In genomic region chr5:114175596-114176171, GRCm38 (mm10) we compare ENCODE assay signal across 8 mouse cellular contexts. TPM values are rescaled to one million over a fixed set of nuclear protein-coding genes. Genes with fewer than 3 reads are reported as not detected.
DNase-seq lines count a peak whose midpoint lies in the region; ATAC-seq and TF ChIP-seq lines count a peak whose summit lies in the region.

No protein-coding gene starts in this region.

- no peaks in the 10 kb centered on the region for H3K36me3 ChIP-seq in CH12.LX (replicated peaks in 1 of 2; ENCODE audit: control insufficient read depth in 1 of 2, insufficient read depth in 1 of 2, low read length in 1 of 2)
- H3K36me3 ChIP-seq in heart, embryonic 13.5 days, result 0 out of 2 replicates have a peak, but pooled peaks cover 4% of the 10 kb centered on the region
- no peaks in the 10 kb centered on the region for H3K36me3 ChIP-seq in kidney, postnatal 0 days (ENCODE audit: insufficient read depth, low read length)
- no peaks in the 10 kb centered on the region for H3K36me3 ChIP-seq in liver, embryonic 12.5 days
- H3K36me3 ChIP-seq in stomach, embryonic 15.5 days, result no peaks in the 10 kb centered on the region

- TF ChIP-seq EP300 in CH12.LX (IDR thresholded peaks at IDR 0.05; ENCODE audit: low read length), result no peak

- no peak for TF ChIP-seq RAD21 in CH12.LX (IDR thresholded peaks at IDR 0.05; ENCODE audit: low read depth, low read length)

- under 1% methylated on average over 26 of the region's 26 CpGs for WGBS in heart, embryonic 13.5 days
- WGBS in kidney, postnatal 0 days, result under 1% methylated on average over 26 of the region's 26 CpGs
- under 1% methylated on average over 26 of the region's 26 CpGs for WGBS in liver, embryonic 12.5 days (ENCODE audit: insufficient replicate concordance)
- 0% methylated on average over 26 of the region's 26 CpGs for WGBS in stomach, embryonic 15.5 days

- H3K4me2 ChIP-seq in CH12.LX (ENCODE audit: insufficient read depth, low read depth, poor library complexity, severe bottlenecking), result peak overlapping the region; percentile 72
- H3K4me2 ChIP-seq in heart, embryonic 13.5 days, result peak overlapping the region; percentile 78
- H3K4me2 ChIP-seq in kidney, postnatal 0 days (ENCODE audit: low read length), result peak overlapping the region; percentile 78
- peak overlapping the region; percentile 86 for H3K4me2 ChIP-seq in liver, embryonic 12.5 days
- peak overlapping the region; percentile 92 for H3K4me2 ChIP-seq in stomach, embryonic 15.5 days

- H3K79me2 ChIP-seq in CH12.LX (replicated peaks; ENCODE audit: control insufficient read depth, extremely low read depth, insufficient read depth, poor library complexity, severe bottlenecking), result no peaks in the 10 kb centered on the region

- peak; percentile 62 for TF ChIP-seq POLR2A in CH12.LX (IDR thresholded peaks at IDR 0.05; ENCODE audit: low read depth, low read length)

- no peak overlapping the region for H3K27ac ChIP-seq in CH12.LX (ENCODE audit: insufficient read depth, low read depth)
- H3K27ac ChIP-seq in heart, embryonic 13.5 days (replicated peaks), result peak overlapping the region; percentile 85
- H3K27ac ChIP-seq in kidney, postnatal 0 days, result peak overlapping the region; percentile 70
- peak overlapping the region; percentile 68; the same call in 1 of the 2 replicates for H3K27ac ChIP-seq in liver, embryonic 12.5 days
- peak overlapping the region; percentile 65 for H3K27ac ChIP-seq in stomach, embryonic 15.5 days

- H3K4me3 ChIP-seq in CH12.LX (replicated peaks in 1 of 3; ENCODE audit: low read depth in 2 of 3, low read length in 2 of 3, poor library complexity in 1 of 3), result peak overlapping the region; percentile 64 to 70 (median 68)
- peak overlapping the region; percentile 63 for H3K4me3 ChIP-seq in heart, embryonic 13.5 days
- peak overlapping the region; percentile 46 for H3K4me3 ChIP-seq in kidney, postnatal 0 days (replicated peaks; ENCODE audit: low read depth, low read length)
- peak overlapping the region; percentile 62 for H3K4me3 ChIP-seq in liver, embryonic 12.5 days
- peak overlapping the region; percentile 55 for H3K4me3 ChIP-seq in stomach, embryonic 15.5 days (replicated peaks)

- peaks cover 2% of the 10 kb centered on the region for H3K9me3 ChIP-seq in CH12.LX (replicated peaks; ENCODE audit: low read length)
- no peaks in the 10 kb centered on the region for H3K9me3 ChIP-seq in heart, embryonic 13.5 days
- no peaks in the 10 kb centered on the region for H3K9me3 ChIP-seq in kidney, postnatal 0 days (replicated peaks; ENCODE audit: low read length)
- no peaks in the 10 kb centered on the region for H3K9me3 ChIP-seq in liver, embryonic 12.5 days (replicated peaks)
- H3K9me3 ChIP-seq in stomach, embryonic 15.5 days, result no peaks in the 10 kb centered on the region

- peaks cover 0 to 30% of the 10 kb centered on the region in 2 experiments; a peak in 2 of 4 replicates for H3K4me1 ChIP-seq in CH12.LX (ENCODE audit: control insufficient read depth in 1 of 2, insufficient read depth in 2 of 2)
- peaks cover 35% of the 10 kb centered on the region for H3K4me1 ChIP-seq in heart, embryonic 13.5 days
- no peaks in the 10 kb centered on the region for H3K4me1 ChIP-seq in kidney, postnatal 0 days (replicated peaks; ENCODE audit: insufficient read depth, low read length)
- H3K4me1 ChIP-seq in liver, embryonic 12.5 days, result peaks cover 30% of the 10 kb centered on the region
- peaks cover 9% of the 10 kb centered on the region; the same call in 1 of the 2 replicates for H3K4me1 ChIP-seq in stomach, embryonic 15.5 days

- peak; percentile 96 for DNase-seq in CH12.LX (ENCODE audit: extremely low read depth)
- peak; percentile 70 for DNase-seq in c-Kit-negative CD71-positive TER-119-positive erythroid progenitor cells, embryonic 14.5 days (ENCODE audit: low read depth, low spot score)
- peak; percentile 56 for DNase-seq in fat pad, adult 2 months (ENCODE audit: extremely low read depth, low read depth, low spot score)
- peak; percentile 99 for DNase-seq in kidney, postnatal 0 days (ENCODE audit: low spot score)
- peak; percentile 33 to 35 for DNase-seq in natural killer cell, adult 2 months (ENCODE audit: low spot score in 2 of 2)

- in situ Hi-C loops in CH12.LX (cut with MboI; ENCODE audit: low pct_ligation_motif_present, low pct_unique_long_range_greater_than_20kb, low sequenced_read_pairs), result loop anchor here (5.0 kb wide), 1 partner anchor 132 kb away; no protein-coding TSS in a partner anchor

- TF ChIP-seq CTCF in CH12.LX (conservative IDR thresholded peaks at IDR 0.05 in 1 of 2, IDR thresholded peaks at IDR 0.05 in 1 of 2; ENCODE audit: low read depth in 2 of 2, low read length in 2 of 2), result no peak
- peak; percentile 11; the same call in 1 of the 2 replicates for TF ChIP-seq CTCF in kidney, postnatal 0 days (IDR thresholded peaks at IDR 0.05; ENCODE audit: low read depth)

- peak overlapping the region; percentile 8; the same call in 1 of the 2 replicates for H3K9ac ChIP-seq in CH12.LX (ENCODE audit: insufficient read depth, low read depth)
- H3K9ac ChIP-seq in heart, embryonic 13.5 days, result peak overlapping the region; percentile 81
- peak overlapping the region; percentile 66 for H3K9ac ChIP-seq in kidney, postnatal 0 days (ENCODE audit: low read depth, low read length)
- H3K9ac ChIP-seq in liver, embryonic 12.5 days, result peak overlapping the region; percentile 53
- H3K9ac ChIP-seq in stomach, embryonic 15.5 days, result peak overlapping the region; percentile 39

- dilution Hi-C loops in CH12.LX (cut with MboI; ENCODE audit: extremely low pct_ligation_motif_present, extremely low pct_unique_long_range_greater_than_20kb, low sequenced_read_pairs), result no loop called here

- H3K27me3 ChIP-seq in CH12.LX (replicated peaks), result no peaks in the 10 kb centered on the region
- no peaks in the 10 kb centered on the region for H3K27me3 ChIP-seq in heart, embryonic 13.5 days (replicated peaks)
- H3K27me3 ChIP-seq in kidney, postnatal 0 days (ENCODE audit: insufficient read depth, low read length), result no peaks in the 10 kb centered on the region
- no peaks in the 10 kb centered on the region for H3K27me3 ChIP-seq in liver, embryonic 12.5 days (replicated peaks)
- H3K27me3 ChIP-seq in stomach, embryonic 15.5 days (replicated peaks), result no peaks in the 10 kb centered on the region

- ATAC-seq in heart, embryonic 13.5 days (ENCODE audit: extremely low read depth, insufficient number of reproducible peaks, low FRiP score, low TSS enrichment), result peak; percentile 94
- ATAC-seq in kidney, postnatal 0 days (replicated peaks; ENCODE audit: low FRiP score, low read depth), result peak; percentile 97
- ATAC-seq in liver, embryonic 12.5 days, result peak; percentile 97
- ATAC-seq in stomach, embryonic 15.5 days (ENCODE audit: insufficient read depth, low FRiP score, low read depth), result peak; percentile 97

TF ChIP-seq in CH12.LX, 34 proteins besides CTCF, POLR2A, EP300 and RAD21 (continues in another document):
- peak; percentile 13; the same call in 1 of the 2 replicates for TF ChIP-seq HCFC1 (IDR thresholded peaks at IDR 0.05; ENCODE audit: low read depth, low read length)
- TF ChIP-seq MAZ (IDR thresholded peaks at IDR 0.05; ENCODE audit: low read depth, low read length), result no peak
- TF ChIP-seq IRF4 (IDR thresholded peaks at IDR 0.05; ENCODE audit: low read depth, low read length), result peak; percentile 27; the same call in 1 of the 2 replicates
- TF ChIP-seq SIN3A (IDR thresholded peaks at IDR 0.05; ENCODE audit: low read length), result peak; percentile 60; the same call in 1 of the 2 replicates
- peak; percentile 20; the same call in 1 of the 2 replicates for TF ChIP-seq TCF12 (IDR thresholded peaks at IDR 0.05; ENCODE audit: low read depth, low read length)
- TF ChIP-seq ZMIZ1 (IDR thresholded peaks at IDR 0.05; ENCODE audit: low read depth, low read length), result no peak
- no peak for TF ChIP-seq ZKSCAN1 (IDR thresholded peaks at IDR 0.05; ENCODE audit: borderline replicate concordance, low read depth, low read length)
- 0 out of 2 replicates have a peak, but pooled peaks have one; percentile 23 for TF ChIP-seq MEF2A (IDR thresholded peaks at IDR 0.05; ENCODE audit: borderline replicate concordance, low read depth, low read length)
- no peak for TF ChIP-seq CHD1 (IDR thresholded peaks at IDR 0.05; ENCODE audit: low read depth, low read length)
- no peak for TF ChIP-seq USF2 (conservative IDR thresholded peaks at IDR 0.05; ENCODE audit: low read depth, low read length)
- no peak for TF ChIP-seq CHD2 (IDR thresholded peaks at IDR 0.05; ENCODE audit: low read length)
- TF ChIP-seq JUND (conservative IDR thresholded peaks at IDR 0.05; ENCODE audit: low read depth, low read length), result no peak
- TF ChIP-seq NRF1 (IDR thresholded peaks at IDR 0.05; ENCODE audit: low read depth, low read length), result 0 out of 2 replicates have a peak, but pooled peaks have one; percentile 18

RNA-seq across cellular contexts. Expression of gene Acacb, which starts 29.3 kb away (rescaled TPM):
- total RNA-seq in CH12.LX (2012; rRNA removed), result 3.9 and 6.2 TPM in 2 replicates
- 13.4 and 14.1 TPM in 2 replicates for total RNA-seq in CH12.LX (2014; rRNA removed)
- 16.3 and 17.0 TPM in 2 replicates for polyA plus RNA-seq in CH12.LX (2012; ENCODE audit: insufficient read length, low read depth)
- 8.9 and 9.5 TPM in 2 replicates for polyA plus RNA-seq in heart, embryonic 13.5 days (2015; fragmentation: Nextera tagmentation; extraction: Ambion mirVana)
- 4.4 and 4.6 TPM in 2 replicates for polyA plus RNA-seq in kidney, postnatal 0 days (2015; fragmentation: Nextera tagmentation; extraction: Ambion mirVana)
- 0.60 and 0.70 TPM in 2 replicates for polyA plus RNA-seq in liver, embryonic 12.5 days (2016; fragmentation: Nextera tagmentation; extraction: Ambion mirVana)
- 2.1 and 2.2 TPM in 2 replicates for polyA plus RNA-seq in stomach, embryonic 15.5 days (2015; fragmentation: Nextera tagmentation; extraction: Ambion mirVana)

RNA-seq across cellular contexts. Expression of gene Ung, which starts 45.5 kb away (rescaled TPM):
- total RNA-seq in CH12.LX (2012; rRNA removed) (39.1 and 53.4 TPM in 2 replicates), CH12.LX (2014; rRNA removed) (43.5 and 51.9 TPM in 2 replicates)
- 83.3 and 91.9 TPM in 2 replicates for polyA plus RNA-seq in CH12.LX (2012; ENCODE audit: insufficient read length, low read depth)
- polyA plus RNA-seq in heart, embryonic 13.5 days (2015; fragmentation: Nextera tagmentation; extraction: Ambion mirVana), result 44.6 and 47.5 TPM in 2 replicates
- polyA plus RNA-seq in kidney, postnatal 0 days (2015; fragmentation: Nextera tagmentation; extraction: Ambion mirVana), result 31.1 and 34.6 TPM in 2 replicates
- polyA plus RNA-seq in liver, embryonic 12.5 days (2016; fragmentation: Nextera tagmentation; extraction: Ambion mirVana), result 40.1 and 40.7 TPM in 2 replicates
- 42.9 and 46.7 TPM in 2 replicates for polyA plus RNA-seq in stomach, embryonic 15.5 days (2015; fragmentation: Nextera tagmentation; extraction: Ambion mirVana)

RNA-seq across cellular contexts. Expression of gene Alkbh2, which starts 47.7 kb away (rescaled TPM):
- 35.0 and 35.7 TPM in 2 replicates for total RNA-seq in CH12.LX (2012; rRNA removed)
- total RNA-seq in CH12.LX (2014; rRNA removed), result 34.4 TPM in 2 replicates
- polyA plus RNA-seq in CH12.LX (2012; ENCODE audit: insufficient read length, low read depth), result 39.3 and 41.4 TPM in 2 replicates
- 6.4 and 9.1 TPM in 2 replicates for polyA plus RNA-seq in heart, embryonic 13.5 days (2015; fragmentation: Nextera tagmentation; extraction: Ambion mirVana)
- polyA plus RNA-seq in kidney, postnatal 0 days (2015; fragmentation: Nextera tagmentation; extraction: Ambion mirVana), result 11.1 and 12.2 TPM in 2 replicates
- polyA plus RNA-seq in liver, embryonic 12.5 days (2016; fragmentation: Nextera tagmentation; extraction: Ambion mirVana), result 8.2 and 8.8 TPM in 2 replicates
- 9.3 and 13.3 TPM in 2 replicates for polyA plus RNA-seq in stomach, embryonic 15.5 days (2015; fragmentation: Nextera tagmentation; extraction: Ambion mirVana)

Comparison
In these comparisons a context has a peak if more than half of its experiments do, and no peak if none do; other contexts are left out.
1. DNase-seq: peak in every context shown above with its lines; median percentile 99 in kidney, postnatal 0 days; 96 in CH12.LX; 70 in c-Kit-negative CD71-positive TER-119-positive erythroid progenitor cells, embryonic 14.5 days; 56 in fat pad, adult 2 months; 34 in natural killer cell, adult 2 months.
2. H3K9ac ChIP-seq: peak in every context shown above with its lines; median percentile 81 in heart, embryonic 13.5 days; 66 in kidney, postnatal 0 days; 53 in liver, embryonic 12.5 days; 39 in stomach, embryonic 15.5 days; 8 in CH12.LX.